In the genomic region with DNA sequence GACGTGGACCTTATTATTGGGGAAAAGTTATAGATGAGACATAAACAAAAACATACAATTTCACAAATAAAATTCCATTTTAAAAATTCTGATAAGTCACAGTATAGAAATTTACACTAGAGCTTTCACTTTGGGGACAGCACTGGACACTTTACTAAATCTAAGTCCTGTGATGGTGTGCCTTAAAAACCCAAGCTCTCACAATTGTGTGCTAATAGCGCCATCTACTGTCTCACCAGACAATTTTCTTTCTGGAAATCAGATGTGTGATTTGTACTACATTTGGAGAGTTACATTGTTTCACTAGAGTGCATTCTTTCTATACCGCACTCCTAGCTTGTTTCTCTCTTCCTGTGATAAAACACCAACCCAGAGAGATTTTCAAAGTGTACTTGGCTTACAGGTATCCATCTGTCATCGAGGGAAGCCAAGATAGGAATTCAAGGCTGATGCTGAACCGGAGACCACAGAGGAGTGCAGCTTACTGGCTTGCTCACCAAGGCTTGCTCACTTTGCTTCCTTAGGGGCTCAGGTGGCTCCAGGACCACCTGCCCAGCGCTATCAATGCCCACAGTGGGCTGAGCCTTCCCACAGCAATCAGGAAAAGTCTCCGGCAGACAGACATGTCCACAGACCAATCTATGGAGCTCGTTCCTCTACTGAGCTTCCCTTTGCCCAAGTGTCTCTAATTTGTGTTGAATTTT, we compare ENCODE assay signal across 9 mouse cellular contexts. TPM values are rescaled to one million over a fixed set of nuclear protein-coding genes. Genes with fewer than 3 reads are reported as not detected.
A peak's percentile ranks its signal among the peaks of the same experiment; 100 is the strongest.
DNase-seq lines count a peak whose midpoint lies in the region; ATAC-seq and TF ChIP-seq lines count a peak whose summit lies in the region.
"Had no signal": no experiment of that assay in that cellular context is flagged by ENCODE, and none has a peak within 500 bp of the region (broad histone marks: within the 10 kb centered on the region; RNA-seq: fewer than 3 reads in every experiment).

No protein-coding gene starts in this region.

- no peak overlapping the region for H3K4me3 ChIP-seq in heart, adult 2 months
- no peak overlapping the region for H3K4me3 ChIP-seq in embryonic facial prominence, embryonic 14.5 days (ENCODE audit: low read depth, low read length)
- H3K4me3 ChIP-seq: stomach, embryonic 15.5 days had no signal

- no peaks in the 10 kb centered on the region for H3K4me1 ChIP-seq in heart, adult 2 months (ENCODE audit: control insufficient read depth, insufficient read depth, low read length)
- H3K4me1 ChIP-seq in embryonic facial prominence, embryonic 14.5 days (ENCODE audit: control insufficient read depth, insufficient read depth, low read length), result no peaks in the 10 kb centered on the region
- H3K4me1 ChIP-seq: stomach, embryonic 15.5 days had no signal

- ATAC-seq in embryonic facial prominence, embryonic 14.5 days (ENCODE audit: low read depth), result 0 out of 2 replicates have a peak, but pooled peaks have one; percentile 15
- peak; percentile 92 for ATAC-seq in megakaryocyte, adult 5-6 weeks (ENCODE audit: poor library complexity, severe bottlenecking)

- no peak for TF ChIP-seq POLR2A in heart, adult 2 months (IDR thresholded peaks at IDR 0.05; ENCODE audit: insufficient read depth, low read depth, low read length)

- H3K9ac ChIP-seq in heart, adult 2 months (ENCODE audit: low read depth, low read length), result no peak overlapping the region
- H3K9ac ChIP-seq in embryonic facial prominence, embryonic 14.5 days (ENCODE audit: low read depth, low read length), result no peak overlapping the region
- H3K9ac ChIP-seq: stomach, embryonic 15.5 days had no signal

- H3K9me3 ChIP-seq in embryonic facial prominence, embryonic 14.5 days (ENCODE audit: control insufficient read depth, low read length), result no peaks in the 10 kb centered on the region
- H3K9me3 ChIP-seq: stomach, embryonic 15.5 days had no signal

- 46% methylated on average over 8 of the region's 8 CpGs for WGBS in heart, adult 2 months
- 44% methylated on average over 8 of the region's 8 CpGs for WGBS in embryonic facial prominence, embryonic 14.5 days

- no peaks in the 10 kb centered on the region for H3K36me3 ChIP-seq in heart, adult 2 months (ENCODE audit: control insufficient read depth, insufficient read depth, low read length)
- no peaks in the 10 kb centered on the region for H3K36me3 ChIP-seq in embryonic facial prominence, embryonic 14.5 days (ENCODE audit: control insufficient read depth, insufficient read depth, low read length)
- H3K36me3 ChIP-seq: stomach, embryonic 15.5 days had no signal

- no peak overlapping the region for H3K27ac ChIP-seq in heart, adult 2 months
- H3K27ac ChIP-seq in embryonic facial prominence, embryonic 14.5 days (replicated peaks; ENCODE audit: low read depth, low read length), result no peak overlapping the region
- H3K27ac ChIP-seq: stomach, embryonic 15.5 days had no signal

- intact Hi-C loops in heart, adult 2 months (cut with DNase I), result loop anchor here (1.0 to 5.0 kb wide), 2 partner anchors 163 to 210 kb away; partner anchors contain the start of gene Kcnj8
- intact Hi-C loops in heart, postnatal 25 days (cut with DNase I), result loop anchor here (1.0 kb wide), 1 partner anchor 210 kb away; no protein-coding TSS in a partner anchor

- no peak overlapping the region for H3K4me2 ChIP-seq in embryonic facial prominence, embryonic 14.5 days (ENCODE audit: low read depth, low read length)
- H3K4me2 ChIP-seq: stomach, embryonic 15.5 days had no signal

- TF ChIP-seq EP300 in heart, adult 2 months (IDR thresholded peaks at IDR 0.05; ENCODE audit: insufficient read depth, low read depth, low read length), result 0 out of 2 replicates have a peak, but pooled peaks have one; percentile 28

- peak; percentile 88 for TF ChIP-seq CTCF in heart, adult 2 months (IDR thresholded peaks at IDR 0.05)

- H3K27me3 ChIP-seq in heart, adult 2 months (ENCODE audit: control insufficient read depth, insufficient read depth, low read length), result no peaks in the 10 kb centered on the region
- no peaks in the 10 kb centered on the region for H3K27me3 ChIP-seq in embryonic facial prominence, embryonic 14.5 days (replicated peaks; ENCODE audit: control insufficient read depth, insufficient read depth, low read length)
- H3K27me3 ChIP-seq: stomach, embryonic 15.5 days had no signal

- DNase-seq in heart, adult 2 months, result no peak
- DNase-seq in heart, postnatal 25 days (ENCODE audit: low spot score), result no peak
- DNase-seq in thymus, postnatal 14 days, result peak; percentile 35
- no peak for DNase-seq in thymus, postnatal 4 days
- peak; percentile 86 for DNase-seq in embryonic facial prominence, embryonic 14.5 days (ENCODE audit: low spot score)
- no peak for DNase-seq in spleen, postnatal 10 days (ENCODE audit: low spot score in 2 of 2)
- no peak for DNase-seq in layer of hippocampus, postnatal 25 days (ENCODE audit: extremely low spot score in 1 of 2, low spot score in 1 of 2)

- H3K79me2 ChIP-seq in heart, adult 2 months (replicated peaks; ENCODE audit: control insufficient read depth, insufficient read depth, low read length), result no peaks in the 10 kb centered on the region

RNA-seq across cellular contexts. Expression of gene Cmas, which starts 21.0 kb away (rescaled TPM):
- total RNA-seq in heart, adult 2 months (2021), result 10 to 100 TPM; 35.0 to 35.9 TPM
- polyA plus RNA-seq in heart, adult 2 months (2012; rRNA removed), result 11.7 and 18.5 TPM in 2 replicates
- 10 to 100 TPM; 33.5 to 34.8 TPM for total RNA-seq in heart, postnatal 25 days (2021)
- 95.2 and 95.6 TPM in 2 replicates for polyA plus RNA-seq in embryonic facial prominence, embryonic 14.5 days (2014; fragmentation: Nextera tagmentation; extraction: Ambion mirVana)
- total RNA-seq in megakaryocyte, adult 5-6 weeks (2015), result 56.1 and 60.6 TPM in 2 replicates
- 52.7 and 60.0 TPM in 2 replicates for total RNA-seq in megakaryocyte, adult 5-6 weeks (2017)
- 100 to 1,000 TPM in 1 of 2 experiments, 10 to 100 TPM in 1; 99.1 to 108 TPM for total RNA-seq in layer of hippocampus, postnatal 25 days (2021)

RNA-seq across cellular contexts. Expression of gene Abcc9, which starts 33.3 kb away (rescaled TPM):
- total RNA-seq in heart, adult 2 months (2021), result 100 to 1,000 TPM; 227 to 235 TPM
- 57.8 and 100 TPM in 2 replicates for polyA plus RNA-seq in heart, adult 2 months (2012; rRNA removed)
- 100 to 1,000 TPM; 215 to 223 TPM for total RNA-seq in heart, postnatal 25 days (2021)
- 7.7 and 7.9 TPM in 2 replicates for polyA plus RNA-seq in embryonic facial prominence, embryonic 14.5 days (2014; fragmentation: Nextera tagmentation; extraction: Ambion mirVana)
- not detected in 2 replicates for total RNA-seq in megakaryocyte, adult 5-6 weeks (2015)
- total RNA-seq in megakaryocyte, adult 5-6 weeks (2017), result 0.11 TPM in 1 of 2 replicates, not detected in the other
- total RNA-seq in layer of hippocampus, postnatal 25 days (2021), result 1 to 10 TPM; 3.2 to 3.5 TPM

Comparison
In these comparisons a context has a peak if more than half of its experiments do, and no peak if none do; other contexts are left out.
1. DNase-seq: peak in thymus, postnatal 14 days (single experiment) and embryonic facial prominence, embryonic 14.5 days (single experiment); none in heart, adult 2 months (0 of 2), heart, postnatal 25 days (single experiment), thymus, postnatal 4 days (single experiment), spleen, postnatal 10 days (0 of 2) and layer of hippocampus, postnatal 25 days (0 of 2).
2. RNA of gene Abcc9, which starts 33.3 kb away (total RNA-seq): 227 to 235 TPM in heart, adult 2 months and 215 to 223 TPM in heart, postnatal 25 days; 3.2 to 3.5 TPM in layer of hippocampus, postnatal 25 days and 0.11 TPM in megakaryocyte, adult 5-6 weeks; every median in the first group is over 10 times any median in the second.